Mouse (Mus musculus) WW6 (cell line): ENCODE results near the gene Colgalt1.

Source experiments
- DNase-seq: peaks from one replicate; pipeline ENCODE4 v3.0.0-alpha.2; 2013; ENCODE audit warnings: low read depth, low spot score

The Colgalt1 gene

GRCm38 (mm10) chr8:71610822-71611651 lies at the start of gene Colgalt1:
TSS of gene Colgalt1 (plus strand) at chr8:71610998.
- DNase-seq: peak; percentile 99

GRCm38 (mm10) chr8:71561401-71561800 lies 49.4 kb upstream of the Colgalt1 start:
- DNase-seq: peak; percentile 84

- DNase-seq: no peak
Measured at GRCm38 (mm10) chr8:71562751-71563150, 48.0 kb upstream of the Colgalt1 start.

GRCm38 (mm10) chr8:71563992-71564391 lies 46.8 kb upstream of the Colgalt1 start:
- no peak for DNase-seq

GRCm38 (mm10) chr8:71566501-71566900 lies 44.3 kb upstream of the Colgalt1 start, which contains the start of gene Nxnl1:
TSS of gene Nxnl1 (minus strand) at chr8:71566601.
- DNase-seq: no peak

GRCm38 (mm10) chr8:71567587-71567986 lies 43.2 kb upstream of the Colgalt1 start:
- no peak for DNase-seq

GRCm38 (mm10) chr8:71568387-71568937 lies 42.3 kb upstream of the Colgalt1 start, which contains the start of gene Slc27a1:
TSS of gene Slc27a1 (plus strand) at chr8:71568882.
- no peak for DNase-seq

GRCm38 (mm10) chr8:71568941-71569340 lies 41.9 kb upstream of the Colgalt1 start:
- no peak for DNase-seq

GRCm38 (mm10) chr8:71569366-71570290 lies 41.2 kb upstream of the Colgalt1 start:
- peak; percentile 99 for DNase-seq

- peak; percentile 99 for DNase-seq
Measured at GRCm38 (mm10) chr8:71570291-71570954, 40.4 kb upstream of the Colgalt1 start.

- DNase-seq: no peak
Measured at GRCm38 (mm10) chr8:71572077-71572476, 38.7 kb upstream of the Colgalt1 start.

GRCm38 (mm10) chr8:71572847-71573633 lies 37.8 kb upstream of the Colgalt1 start:
- DNase-seq: no peak

- no peak for DNase-seq
Measured at GRCm38 (mm10) chr8:71574426-71574825, 36.4 kb upstream of the Colgalt1 start.

GRCm38 (mm10) chr8:71575020-71575419 lies 35.8 kb upstream of the Colgalt1 start:
- no peak for DNase-seq

GRCm38 (mm10) chr8:71577856-71578387 lies 32.9 kb upstream of the Colgalt1 start:
- DNase-seq: no peak

- DNase-seq: no peak
Measured at GRCm38 (mm10) chr8:71579009-71579408, 31.8 kb upstream of the Colgalt1 start.

GRCm38 (mm10) chr8:71579476-71579875 lies 31.3 kb upstream of the Colgalt1 start:
- no peak for DNase-seq

- DNase-seq: no peak
Measured at GRCm38 (mm10) chr8:71580201-71580600, 30.6 kb upstream of the Colgalt1 start.

GRCm38 (mm10) chr8:71586891-71587290 lies 23.9 kb upstream of the Colgalt1 start:
- DNase-seq: no peak

- no peak for DNase-seq
Measured at GRCm38 (mm10) chr8:71588762-71589161, 22.0 kb upstream of the Colgalt1 start.
